Mouse (Mus musculus): ENCODE measurements around the gene Mrps36.

DNA sequence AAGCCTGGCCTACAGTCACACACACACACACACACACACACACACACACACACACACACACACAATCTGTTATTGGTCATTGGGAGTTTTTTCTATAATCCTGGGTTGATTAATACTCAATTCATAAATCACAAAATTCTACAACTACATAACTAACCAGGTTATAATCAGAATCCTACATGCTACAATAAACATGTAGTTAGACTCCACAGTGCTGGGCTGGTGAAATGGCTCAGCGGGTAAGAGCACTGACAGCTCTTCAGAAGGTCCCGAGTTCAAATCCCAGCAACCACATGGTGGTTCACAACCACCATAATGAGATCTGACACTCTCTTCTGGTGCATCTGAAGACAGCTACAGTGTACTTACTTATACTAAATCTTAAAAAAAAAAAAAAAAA is 11.7 kb downstream of the Mrps36 start:
- no peak for TF ChIP-seq CTCF (IDR thresholded peaks at IDR 0.05; ENCODE audit: insufficient read depth, low read length)
- TF ChIP-seq POLR2A (IDR thresholded peaks at IDR 0.05; ENCODE audit: borderline replicate concordance, extremely low read depth, low read depth, low read length), result no peak
